Mouse (Mus musculus) limb, embryonic 12.5 days (tissue): ENCODE data around the gene Btbd9. TPM values are rescaled to one million over a fixed set of nuclear protein-coding genes. Genes with fewer than 3 reads are reported as not detected.

ENCODE experiments used
- ATAC-seq: fragments of 200-750 bp; cut with Nextera tagmentation; 2 replicates; pipeline ENCODE4 v1.8.0; 2017; ENCODE audit warnings: low read depth, moderate TSS enrichment; ENCODE audit not compliant: insufficient number of reproducible peaks, insufficient read depth, low FRiP score, low TSS enrichment
- H3K27ac ChIP-seq: fragments of 300-500 bp; sonication (generic); 2 replicates; pipeline ENCODE4 v1.5.1; 2016; ENCODE audit warnings: mild to moderate bottlenecking, moderate library complexity
- H3K27me3 ChIP-seq: fragments of 300-500 bp; sonication (generic); 2 replicates; pipeline ENCODE4 v1.6.1; 2016; ENCODE audit warnings: mild to moderate bottlenecking, moderate library complexity
- H3K36me3 ChIP-seq: fragments of 300-500 bp; sonication (generic); 2 replicates; pipeline ENCODE4 v1.6.1; 2016; ENCODE audit warnings: mild to moderate bottlenecking, moderate library complexity
- H3K4me1 ChIP-seq: fragments of 300-500 bp; sonication (generic); replicated peaks from 2 replicates; pipeline ENCODE4 v1.6.1; 2016
- H3K4me2 ChIP-seq: fragments of 300-500 bp; sonication (generic); 2 replicates; pipeline ENCODE4 v1.6.1; 2016; ENCODE audit warnings: mild to moderate bottlenecking, moderate library complexity
- H3K4me3 ChIP-seq: fragments of 300-500 bp; sonication (generic); replicated peaks from 2 replicates; pipeline ENCODE4 v1.5.1; 2016; ENCODE audit warnings: mild to moderate bottlenecking
- H3K9ac ChIP-seq: fragments of 300-500 bp; sonication (generic); replicated peaks from 2 replicates; pipeline ENCODE4 v1.6.1; 2016; ENCODE audit warnings: mild to moderate bottlenecking, moderate library complexity
- H3K9me3 ChIP-seq: fragments of 300-500 bp; sonication (generic); 2 replicates; pipeline ENCODE4 v1.6.1; 2016; ENCODE audit warnings: mild to moderate bottlenecking, moderate library complexity
- WGBS: fragments of 180-500 bp; shearing (Covaris S2); methylation state at CpG from one replicate; pipeline ENCODE4 v1.1.7; 2016; 5-methylcytosine and 5-hydroxymethylcytosine counted together
- polyA plus RNA-seq: library from polyadenylated mRNA; unstranded; fragments of >200 nt; fragmentation: Nextera tagmentation; extraction: Ambion mirVana; gene quantifications from 2 replicates; pipeline ENCODE4 v1.2.1, GENCODE M21; 2016

Btbd9 gene
- polyA plus RNA-seq, 1 experiment from 2014 or later = 70.6 TPM

GRCm38 (mm10) chr17:30241720-30242322 lies 334.5 kb downstream of the Btbd9 start:
- Histone ChIP-seq H3K27me3 (no peaks in the 10 kb centered on the region), H3K9me3 (no peaks in the 10 kb centered on the region), H3K27ac (no peak overlapping the region), H3K9ac (no peak overlapping the region), H3K4me3 (no peak overlapping the region), H3K4me1 (peaks cover 56% of the 10 kb centered on the region), H3K36me3 (no peaks in the 10 kb centered on the region), H3K4me2 (no peak overlapping the region)
- 79% methylated on average over 17 of the region's 17 CpGs for WGBS
- ATAC-seq = no peak

DNA sequence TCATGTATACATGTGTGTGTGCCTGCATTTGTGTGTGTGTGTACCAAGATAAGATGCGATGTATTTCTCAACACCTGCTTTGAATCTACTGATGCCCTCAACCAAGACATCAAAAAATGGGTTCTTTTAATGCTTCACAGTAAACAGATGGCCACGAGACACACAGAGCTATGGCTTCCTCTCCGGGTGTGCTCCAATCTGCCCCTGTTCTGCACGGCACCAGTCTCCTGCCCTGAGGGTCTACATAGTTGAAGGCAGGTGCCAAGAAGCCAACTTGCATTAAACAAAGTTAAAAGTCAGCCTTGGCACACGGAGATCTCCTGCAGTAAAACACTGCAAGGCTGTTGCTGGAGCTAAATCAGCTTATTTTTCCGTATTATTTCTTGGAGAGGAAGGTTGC lies 335.2 kb downstream of the Btbd9 start:
- WGBS = 66% methylated on average over 6 of the region's 6 CpGs
- Histone ChIP-seq H3K4me1 (peaks cover 50% of the 10 kb centered on the region), H3K27ac (no peak overlapping the region), H3K27me3 (no peaks in the 10 kb centered on the region), H3K9me3 (no peaks in the 10 kb centered on the region), H3K9ac (no peak overlapping the region), H3K4me3 (no peak overlapping the region), H3K36me3 (no peaks in the 10 kb centered on the region), H3K4me2 (no peak overlapping the region)
- ATAC-seq = no peak

GRCm38 (mm10) chr17:30240659-30241058 lies 335.6 kb downstream of the Btbd9 start:
- no peaks in the 10 kb centered on the region for H3K27me3 ChIP-seq
- no peak overlapping the region for H3K4me2 ChIP-seq
- no peaks in the 10 kb centered on the region for H3K9me3 ChIP-seq
- H3K27ac ChIP-seq = no peak overlapping the region
- H3K36me3 ChIP-seq = no peaks in the 10 kb centered on the region
- peaks cover 46% of the 10 kb centered on the region for H3K4me1 ChIP-seq
- H3K4me3 ChIP-seq = no peak overlapping the region
- WGBS = 82% methylated on average over 4 of the region's 4 CpGs
- no peak for ATAC-seq
- H3K9ac ChIP-seq = no peak overlapping the region

GRCm38 (mm10) chr17:30239458-30239857 lies 336.8 kb downstream of the Btbd9 start:
- no peak for ATAC-seq

DNA sequence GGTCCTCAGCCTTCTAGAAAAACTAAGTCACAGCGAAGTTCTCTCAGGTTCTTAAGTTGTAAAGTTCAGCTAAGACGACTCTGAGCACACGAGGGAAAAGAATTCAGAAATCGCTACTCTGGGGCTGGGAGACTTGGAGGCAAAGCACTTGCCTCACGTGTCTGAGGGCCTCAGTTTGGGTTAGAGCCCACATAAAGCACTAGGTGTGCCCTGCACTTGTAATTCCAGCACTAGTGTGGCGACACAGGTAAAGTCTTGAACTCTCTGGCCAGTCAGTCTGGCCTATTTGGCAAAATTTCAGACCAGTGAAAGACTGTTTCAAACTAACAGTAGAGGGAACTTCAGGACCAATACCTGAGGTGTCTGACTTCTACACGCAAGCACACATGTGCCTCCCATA lies 338.7 kb downstream of the Btbd9 start:
- peaks cover 25% of the 10 kb centered on the region; the same call in 1 of the 2 replicates for H3K4me1 ChIP-seq
- H3K36me3 ChIP-seq = no peaks in the 10 kb centered on the region
- H3K4me3 ChIP-seq = no peak overlapping the region
- no peaks in the 10 kb centered on the region; the same call in 1 of the 2 replicates for H3K27me3 ChIP-seq
- H3K27ac ChIP-seq = no peak overlapping the region
- no peak for ATAC-seq
- H3K4me2 ChIP-seq = no peak overlapping the region
- WGBS = 84% methylated on average over 7 of the region's 7 CpGs
- H3K9ac ChIP-seq = no peak overlapping the region
- H3K9me3 ChIP-seq = no peaks in the 10 kb centered on the region

More at GRCm38 (mm10) chr17:30239458-30239857, 336.8 kb downstream of the Btbd9 start:
- H3K9me3 ChIP-seq = no peaks in the 10 kb centered on the region
- no peak overlapping the region for H3K9ac ChIP-seq
- peaks cover 34% of the 10 kb centered on the region for H3K4me1 ChIP-seq
- H3K27ac ChIP-seq = no peak overlapping the region
- 86% methylated on average over 5 of the region's 5 CpGs for WGBS
- no peaks in the 10 kb centered on the region for H3K27me3 ChIP-seq
- no peak overlapping the region for H3K4me2 ChIP-seq
- H3K4me3 ChIP-seq = no peak overlapping the region
- no peaks in the 10 kb centered on the region for H3K36me3 ChIP-seq

DNA sequence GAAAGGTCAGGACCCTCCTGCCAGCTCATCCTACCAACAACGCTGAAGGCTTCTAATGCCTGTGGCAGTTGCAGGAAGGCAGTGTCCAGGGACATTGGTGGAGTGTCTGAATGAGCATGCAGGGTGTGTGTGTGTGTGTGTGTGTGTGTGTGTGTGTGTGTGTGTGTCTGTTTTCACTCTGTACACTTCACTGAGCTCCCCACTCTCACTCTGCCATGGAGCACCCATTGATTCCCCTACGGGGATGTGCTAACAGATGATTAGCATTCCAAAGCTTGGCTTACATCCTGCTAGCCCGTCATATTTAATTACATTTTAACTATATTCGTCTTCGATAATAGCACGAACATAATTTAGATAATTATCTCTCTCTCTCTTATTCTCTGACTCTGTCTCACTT lies 339.7 kb downstream of the Btbd9 start:
- ATAC-seq = no peak
- 70% methylated on average over 6 of the region's 6 CpGs for WGBS
- H3K4me1 ChIP-seq = peaks cover 19% of the 10 kb centered on the region; the same call in 1 of the 2 replicates
- H3K4me2 ChIP-seq = no peak overlapping the region
- H3K9me3 ChIP-seq = no peaks in the 10 kb centered on the region
- H3K36me3 ChIP-seq = no peaks in the 10 kb centered on the region
- H3K9ac ChIP-seq = no peak overlapping the region
- H3K27me3 ChIP-seq = no peaks in the 10 kb centered on the region; the same call in 1 of the 2 replicates
- H3K4me3 ChIP-seq = no peak overlapping the region
- no peak overlapping the region for H3K27ac ChIP-seq

GRCm38 (mm10) chr17:30235380-30235779 lies 340.9 kb downstream of the Btbd9 start:
- H3K4me2 ChIP-seq = no peak overlapping the region
- no peak overlapping the region for H3K4me3 ChIP-seq
- no peaks in the 10 kb centered on the region for H3K36me3 ChIP-seq
- H3K27ac ChIP-seq = no peak overlapping the region
- H3K4me1 ChIP-seq = peaks cover 15% of the 10 kb centered on the region
- H3K9ac ChIP-seq = no peak overlapping the region
- 69% methylated on average over 4 of the region's 4 CpGs for WGBS
- no peak for ATAC-seq
- no peaks in the 10 kb centered on the region; the same call in 1 of the 2 replicates for H3K27me3 ChIP-seq
- no peaks in the 10 kb centered on the region for H3K9me3 ChIP-seq

GRCm38 (mm10) chr17:30232698-30233097 lies 343.6 kb downstream of the Btbd9 start:
- no peak for ATAC-seq
- Histone ChIP-seq H3K9ac (no peak overlapping the region), H3K27ac (no peak overlapping the region), H3K4me1 (peaks cover 12% of the 10 kb centered on the region), H3K36me3 (no peaks in the 10 kb centered on the region), H3K9me3 (no peaks in the 10 kb centered on the region), H3K27me3 (no peaks in the 10 kb centered on the region; the same call in 1 of the 2 replicates), H3K4me3 (no peak overlapping the region), H3K4me2 (no peak overlapping the region)
- 53% methylated on average over 4 of the region's 4 CpGs for WGBS

DNA sequence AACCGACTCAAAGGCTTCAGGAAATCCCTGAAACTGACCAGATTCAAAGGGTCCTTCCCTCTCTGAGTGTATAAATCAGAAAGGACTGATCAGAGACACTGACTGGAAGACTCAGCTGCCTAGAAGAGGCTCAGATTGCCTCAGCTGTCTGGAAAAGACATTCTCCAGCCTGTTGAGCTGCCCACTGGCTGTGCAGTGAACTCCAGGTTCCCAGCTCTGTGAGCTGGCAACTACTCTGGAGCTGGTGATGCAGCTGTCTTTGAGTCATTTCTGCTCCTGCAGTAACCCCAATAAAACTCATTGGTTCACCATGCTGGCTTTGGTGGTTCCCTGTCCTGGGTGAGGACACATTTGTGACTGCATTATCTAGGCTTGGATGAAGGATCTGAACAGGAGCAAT lies 344.8 kb downstream of the Btbd9 start:
- peaks cover 6% of the 10 kb centered on the region for H3K4me1 ChIP-seq
- no peaks in the 10 kb centered on the region; the same call in 1 of the 2 replicates for H3K27me3 ChIP-seq
- no peaks in the 10 kb centered on the region for H3K36me3 ChIP-seq
- 91% methylated on average over 1 of the region's 1 CpGs for WGBS
- no peak overlapping the region for H3K9ac ChIP-seq
- no peak for ATAC-seq
- no peak overlapping the region for H3K27ac ChIP-seq
- no peaks in the 10 kb centered on the region for H3K9me3 ChIP-seq
- no peak overlapping the region for H3K4me2 ChIP-seq
- H3K4me3 ChIP-seq = no peak overlapping the region

- Histone ChIP-seq H3K4me3 (no peak overlapping the region), H3K9me3 (no peaks in the 10 kb centered on the region), H3K4me2 (no peak overlapping the region), H3K36me3 (no peaks in the 10 kb centered on the region), H3K27ac (no peak overlapping the region), H3K4me1 (peaks cover 13% of the 10 kb centered on the region), H3K9ac (no peak overlapping the region), H3K27me3 (no peaks in the 10 kb centered on the region; the same call in 1 of the 2 replicates)
- ATAC-seq = no peak
- WGBS = 80% methylated on average over 4 of the region's 4 CpGs
These were observed 345.9 kb downstream of the Btbd9 start for GRCm38 (mm10) chr17:30230428-30230827.

- Histone ChIP-seq H3K9ac (no peak overlapping the region), H3K4me2 (no peak overlapping the region), H3K4me1 (peaks cover 27% of the 10 kb centered on the region), H3K27ac (no peak overlapping the region), H3K27me3 (no peaks in the 10 kb centered on the region; the same call in 1 of the 2 replicates), H3K9me3 (no peaks in the 10 kb centered on the region), H3K36me3 (no peaks in the 10 kb centered on the region), H3K4me3 (no peak overlapping the region)
- ATAC-seq = no peak
- WGBS = 87% methylated on average over 10 of the region's 10 CpGs
These were observed 347.7 kb downstream of the Btbd9 start for GRCm38 (mm10) chr17:30228439-30229215.
